Comparison of ENCODE assay signal across 13 mouse cellular contexts in genomic region chr2:158682344-158683037, GRCm38 (mm10). TPM values are rescaled to one million over a fixed set of nuclear protein-coding genes. Genes with fewer than 3 reads are reported as not detected.
DNase-seq lines count a peak whose midpoint lies in the region; ATAC-seq and TF ChIP-seq lines count a peak whose summit lies in the region.
"Had no signal": no experiment of that assay in that cellular context is flagged by ENCODE, and none has a peak within 500 bp of the region (broad histone marks: within the 10 kb centered on the region; RNA-seq: fewer than 3 reads in every experiment).

No protein-coding gene starts in this region.

- DNase-seq in embryo, embryonic 10 days (ENCODE audit: low spot score): peak; percentile 27
- no peak for DNase-seq in embryo, embryonic 9.5 days (ENCODE audit: extremely low spot score)
- no peak for DNase-seq in kidney, adult 2 months
- DNase-seq in kidney, postnatal 10 days: no peak
- peak; percentile 65 to 70 for DNase-seq in spleen, postnatal 36 days (ENCODE audit: low spot score in 2 of 2)
- no peak for DNase-seq in spleen, adult 18-20 months
- DNase-seq in splenic B cell, adult 2 months (ENCODE audit: low read depth, low spot score): peak; percentile 86
- DNase-seq: kidney, postnatal 4 days; retina, postnatal 1 day had no signal

- H3K27me3 ChIP-seq in kidney, adult 2 months (replicated peaks; ENCODE audit: control insufficient read depth, insufficient read depth, low read length): no peaks in the 10 kb centered on the region
- no peaks in the 10 kb centered on the region for H3K27me3 ChIP-seq in splenic B cell, adult 2 months (ENCODE audit: control insufficient read depth, insufficient read depth, low read length, poor library complexity, severe bottlenecking)
- no peaks in the 10 kb centered on the region for H3K27me3 ChIP-seq in intestine, embryonic 15.5 days (replicated peaks)

- no peak overlapping the region for H3K4me3 ChIP-seq in kidney, adult 2 months (ENCODE audit: insufficient read depth, low read depth, low read length)
- H3K4me3 ChIP-seq in intestine, embryonic 15.5 days (replicated peaks): no peak overlapping the region
- H3K4me3 ChIP-seq: erythroblast, embryonic 14.5 days; myocyte had no signal

- H3K36me3 ChIP-seq in kidney, adult 2 months (ENCODE audit: control insufficient read depth, insufficient read depth, low read length): no peaks in the 10 kb centered on the region
- H3K36me3 ChIP-seq in splenic B cell, adult 2 months (ENCODE audit: control insufficient read depth, insufficient read depth, low read length, poor library complexity, severe bottlenecking): 0 out of 2 replicates have a peak, but pooled peaks cover 1% of the 10 kb centered on the region
- H3K36me3 ChIP-seq in intestine, embryonic 15.5 days: no peaks in the 10 kb centered on the region
- H3K36me3 ChIP-seq: G1E had no signal

- 40% methylated on average over 11 of the region's 11 CpGs for WGBS in kidney, adult 2 months
- WGBS in intestine, embryonic 15.5 days: 57% methylated on average over 11 of the region's 11 CpGs

- no peak overlapping the region for H3K4me2 ChIP-seq in intestine, embryonic 15.5 days (replicated peaks)

- peak overlapping the region; percentile 0; the same call in 1 of the 2 replicates for H3K27ac ChIP-seq in kidney, adult 2 months (ENCODE audit: insufficient read depth, low read depth, low read length)
- H3K27ac ChIP-seq in intestine, embryonic 15.5 days: no peak overlapping the region

- no peak for ATAC-seq in intestine, embryonic 15.5 days

- H3K9me3 ChIP-seq in intestine, embryonic 15.5 days: no peaks in the 10 kb centered on the region
- H3K9me3 ChIP-seq: G1E had no signal

- H3K9ac ChIP-seq in intestine, embryonic 15.5 days: no peak overlapping the region

- no peak for TF ChIP-seq POLR2A in kidney, adult 2 months (IDR thresholded peaks at IDR 0.05; ENCODE audit: low read depth, low read length)

- no peak for TF ChIP-seq CTCF in kidney, adult 2 months (conservative IDR thresholded peaks at IDR 0.05; ENCODE audit: insufficient read depth, insufficient read length, low read depth, low read length)

- H3K4me1 ChIP-seq in kidney, adult 2 months (ENCODE audit: control insufficient read depth, insufficient read depth, low read length): peaks cover 28% of the 10 kb centered on the region
- no peaks in the 10 kb centered on the region for H3K4me1 ChIP-seq in intestine, embryonic 15.5 days (replicated peaks)

RNA-seq across cellular contexts. Expression of gene Ppp1r16b, which starts 17.3 kb away (rescaled TPM):
- 20.1 and 22.2 TPM in 2 replicates for polyA plus RNA-seq in kidney, adult 2 months (2012; rRNA removed)
- polyA plus RNA-seq in intestine, embryonic 15.5 days (2015; fragmentation: Nextera tagmentation; extraction: Ambion mirVana): 4.1 and 4.2 TPM in 2 replicates
- polyA plus RNA-seq: G1E had no signal

RNA-seq across cellular contexts. Expression of gene Actr5, which starts 57.8 kb away (rescaled TPM):
- polyA plus RNA-seq in kidney, adult 2 months (2012; rRNA removed): 6.2 and 6.4 TPM in 2 replicates
- polyA plus RNA-seq in intestine, embryonic 15.5 days (2015; fragmentation: Nextera tagmentation; extraction: Ambion mirVana): 9.3 and 9.4 TPM in 2 replicates

Comparison
In these comparisons a context has a peak if more than half of its experiments do, and no peak if none do; other contexts are left out.
1. DNase-seq: peak in embryo, embryonic 10 days (single experiment), spleen, postnatal 36 days (2 of 2) and splenic B cell, adult 2 months (single experiment); none in embryo, embryonic 9.5 days (single experiment), kidney, adult 2 months (single experiment), kidney, postnatal 10 days (single experiment) and spleen, adult 18-20 months (0 of 2).